Mouse (Mus musculus) cerebellum, adult 18-20 months (tissue): ENCODE results near the gene Cog5.

Experiments
- DNase-seq, 2 experiments: peaks; one replicate each; pipeline ENCODE4 v3.0.0; 2021

The Cog5 gene

DNA sequence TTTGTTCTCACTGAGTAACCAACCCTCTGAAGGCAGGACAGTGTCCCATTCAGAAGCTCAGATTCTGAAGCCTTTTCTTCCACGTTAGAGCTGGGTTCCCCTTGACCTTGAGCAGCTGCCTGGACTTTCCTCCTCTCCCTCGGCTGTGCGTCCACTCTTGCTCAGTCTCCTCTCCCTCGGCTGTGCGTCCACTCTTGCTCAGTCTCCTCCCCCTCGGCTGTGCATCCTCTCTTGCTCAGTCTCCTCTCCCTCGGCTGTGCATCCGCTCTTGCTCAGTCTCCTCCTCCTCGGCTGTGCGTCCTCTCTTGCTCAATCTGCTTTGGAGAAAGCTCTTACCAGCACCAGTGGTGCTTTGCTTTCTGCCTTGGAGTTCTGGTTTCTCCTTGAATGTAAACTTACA, 171.2 kb downstream of the Cog5 start:
- peak; percentile 62 to 77 for DNase-seq

DNA sequence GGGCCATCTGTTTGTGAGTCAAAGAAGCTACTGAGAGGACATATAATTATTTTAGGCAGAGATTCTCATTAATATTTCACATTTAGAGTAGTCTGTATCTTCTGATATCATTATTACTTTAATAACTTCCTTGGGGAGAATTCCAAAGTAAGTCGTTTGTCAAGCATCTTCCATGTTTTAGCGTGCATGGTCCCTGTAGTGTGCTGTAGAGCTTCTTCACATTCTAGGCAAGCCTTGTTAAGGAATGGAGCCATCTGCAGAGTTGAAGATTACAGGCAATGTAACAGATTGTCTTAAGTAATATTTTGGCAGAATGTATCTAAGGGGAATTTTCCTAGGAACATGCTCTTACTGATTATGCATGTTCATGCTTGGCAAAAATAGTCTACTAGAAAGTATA, 171.8 kb downstream of the Cog5 start:
- no peak for DNase-seq

DNA sequence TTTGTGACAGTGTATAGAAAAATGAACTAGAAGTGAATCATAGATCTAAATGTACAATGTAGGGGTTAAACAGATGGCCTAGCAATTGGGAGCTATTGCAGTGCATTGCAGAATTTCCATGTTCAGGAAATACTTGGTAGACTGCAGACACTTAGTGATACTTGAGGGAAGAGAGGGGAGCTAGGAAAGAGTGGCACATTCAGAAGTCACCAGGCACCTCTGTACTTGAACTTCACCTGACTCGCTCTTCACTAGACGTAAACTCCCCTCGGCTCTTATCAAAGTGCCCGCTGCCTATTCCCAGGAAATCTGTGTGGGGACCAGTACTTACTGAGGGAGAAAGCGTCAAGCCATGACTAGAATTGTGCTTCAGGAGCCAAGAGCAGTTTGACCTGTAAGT, 180.8 kb downstream of the Cog5 start:
- no peak for DNase-seq

GRCm38 (mm10) chr12:31836211-31836610, 181.5 kb downstream of the Cog5 start:
- DNase-seq: no peak

- no peak for DNase-seq
Observed at GRCm38 (mm10) chr12:31838521-31838920, 183.9 kb downstream of the Cog5 start.

DNA sequence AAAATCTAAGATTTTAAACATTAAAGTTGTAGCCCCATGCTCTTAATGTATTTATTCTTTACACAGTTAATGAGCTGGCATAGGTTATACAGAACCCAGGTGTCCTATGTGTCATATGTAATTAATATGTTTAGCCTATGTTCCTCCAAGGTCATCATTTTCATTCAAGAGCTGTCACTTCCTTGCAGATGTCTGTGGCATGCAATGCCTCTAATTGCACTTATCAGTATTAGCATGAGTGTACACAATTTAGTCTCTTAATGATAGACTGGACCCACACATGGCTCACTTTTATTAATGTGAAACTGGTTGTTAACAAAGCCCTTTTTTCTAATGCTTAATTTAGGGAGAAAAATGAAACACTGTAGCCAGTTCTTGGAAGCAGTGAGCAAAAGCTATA, 184.6 kb downstream of the Cog5 start:
- DNase-seq: no peak

- DNase-seq: no peak
Observed at GRCm38 (mm10) chr12:31846077-31846476, 191.4 kb downstream of the Cog5 start.

GRCm38 (mm10) chr12:31848630-31849415, 194.2 kb downstream of the Cog5 start:
- peak; percentile 91 to 97 for DNase-seq

DNA sequence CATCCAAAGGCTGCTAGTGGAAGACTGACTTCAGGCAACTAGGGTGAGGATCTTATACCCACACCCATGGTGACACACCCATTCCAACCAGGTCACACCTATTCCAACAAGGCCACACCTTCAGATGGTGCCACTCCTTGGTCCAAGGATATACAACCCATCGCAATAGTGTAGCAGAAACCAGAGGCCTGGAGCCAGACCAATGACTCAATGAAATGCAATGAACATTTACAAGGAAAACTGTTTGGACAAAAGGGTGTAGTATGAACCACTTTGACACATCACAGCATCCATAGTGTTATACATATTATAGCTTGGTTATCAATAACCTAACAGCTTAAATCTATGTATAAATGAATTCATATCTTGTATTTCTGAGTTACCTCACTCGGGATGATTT, 194.9 kb downstream of the Cog5 start:
- peak in 1 of 2 experiments; percentile 16 for DNase-seq

- DNase-seq: no peak
Observed at GRCm38 (mm10) chr12:31854039-31854438, 199.4 kb downstream of the Cog5 start.

- DNase-seq: no peak
Observed at GRCm38 (mm10) chr12:31854817-31855216, 200.1 kb downstream of the Cog5 start.

- DNase-seq: no peak
Observed at GRCm38 (mm10) chr12:31857784-31858183, 203.1 kb downstream of the Cog5 start.

DNA sequence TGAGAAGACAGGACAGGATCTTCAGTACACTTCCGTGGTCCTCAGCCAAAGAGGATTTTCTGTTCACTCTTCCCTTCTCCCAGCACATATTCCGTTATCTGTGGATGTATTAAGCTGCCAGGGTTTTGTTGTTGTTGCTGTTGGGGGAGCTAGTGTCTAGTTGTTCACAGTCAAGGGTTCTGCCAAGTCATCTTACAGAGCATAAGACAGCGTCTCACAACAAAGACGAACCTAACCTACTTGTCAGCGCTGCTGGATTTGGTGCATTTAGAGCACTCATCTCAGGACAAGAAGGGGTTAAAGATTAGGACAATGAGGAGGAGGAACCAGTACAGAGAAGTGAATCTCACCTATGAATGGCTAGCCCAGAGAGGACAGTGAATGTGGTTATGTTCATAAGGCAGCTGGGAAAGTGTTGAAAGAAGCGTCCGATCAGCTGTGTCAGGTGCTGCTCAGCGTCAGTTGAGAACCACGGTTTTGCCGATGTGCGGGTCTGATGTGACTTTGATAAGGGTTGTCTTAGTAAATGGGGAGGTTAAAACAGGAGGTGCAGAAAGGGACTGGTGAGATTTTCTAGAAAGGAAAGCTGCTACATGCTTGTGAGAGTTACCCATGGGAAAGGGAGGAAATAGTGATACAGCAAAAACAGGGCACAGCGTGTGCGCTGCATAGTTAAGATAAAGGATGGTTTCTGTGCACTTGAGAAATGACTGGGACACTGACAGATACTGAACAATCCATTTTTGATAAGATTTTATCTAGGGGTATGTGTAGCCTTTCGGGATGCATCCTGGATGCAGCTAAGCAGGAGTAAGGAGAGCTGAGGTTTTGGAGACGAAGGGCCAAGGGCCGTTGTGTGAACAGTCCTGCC, 208.2 kb downstream of the Cog5 start:
- DNase-seq: no peak

- no peak for DNase-seq
Observed at GRCm38 (mm10) chr12:31876775-31877174, 222.1 kb downstream of the Cog5 start.

DNA sequence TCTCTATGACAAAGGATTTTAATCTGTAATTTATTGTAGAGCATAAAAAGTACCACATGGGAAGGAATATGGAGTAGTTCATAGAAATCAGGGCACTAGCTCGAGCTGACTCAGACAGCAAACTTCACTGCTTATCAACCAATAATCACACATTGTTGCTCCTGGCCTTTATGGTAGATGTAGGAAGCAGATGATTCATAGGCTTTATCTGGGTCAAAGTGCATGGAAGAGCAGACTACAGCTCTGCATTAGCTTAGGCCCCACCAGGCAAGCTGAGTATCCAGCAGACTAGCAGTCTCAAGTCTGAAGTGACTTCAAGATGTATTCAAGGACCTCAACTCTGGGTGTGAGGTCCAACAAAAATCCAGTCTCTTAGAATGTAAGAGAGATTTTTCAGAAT, 228.1 kb downstream of the Cog5 start:
- no peak for DNase-seq

GRCm38 (mm10) chr12:31884365-31884764, 229.7 kb downstream of the Cog5 start:
- DNase-seq: no peak

- no peak for DNase-seq
Observed at GRCm38 (mm10) chr12:31885084-31885483, 230.4 kb downstream of the Cog5 start.

- no peak for DNase-seq
Observed at GRCm38 (mm10) chr12:31885844-31886606, 231.4 kb downstream of the Cog5 start.

DNA sequence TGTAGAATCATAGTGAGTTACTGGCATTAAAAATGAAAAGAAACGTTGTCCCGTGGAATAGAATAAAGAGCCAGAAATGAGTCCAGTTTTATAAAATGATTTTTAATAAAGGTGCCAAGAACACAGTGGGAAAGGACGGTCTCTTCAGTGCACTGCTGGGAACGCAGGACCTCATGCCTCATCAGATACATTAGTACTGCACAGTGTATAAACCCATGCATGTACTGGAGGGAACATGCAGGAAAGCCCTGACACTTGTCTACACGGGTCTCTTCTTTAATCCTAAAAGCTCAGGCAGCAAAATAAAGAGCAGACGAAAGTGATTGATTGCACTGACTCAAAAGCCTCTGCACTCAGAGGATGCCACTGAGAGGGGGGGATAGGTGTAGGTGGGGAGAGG, 236.0 kb downstream of the Cog5 start:
- DNase-seq: no peak

GRCm38 (mm10) chr12:31892079-31892478, 237.4 kb downstream of the Cog5 start:
- DNase-seq: no peak

- peak; percentile 77 to 86 for DNase-seq
Observed at GRCm38 (mm10) chr12:31892771-31893170, 238.1 kb downstream of the Cog5 start.

GRCm38 (mm10) chr12:31895095-31895734, 240.5 kb downstream of the Cog5 start:
- no peak for DNase-seq

GRCm38 (mm10) chr12:31895888-31896287, 241.2 kb downstream of the Cog5 start:
- peak; percentile 67 to 74 for DNase-seq
